Mouse (Mus musculus) liver, embryonic 14.5 days (tissue): ENCODE data around the gene Lbx1.

ENCODE experiments used
- CTCF ChIP-seq: IDR thresholded peaks from 2 replicates; pipeline ENCODE4 v1.5.1; 2016; ENCODE audit warnings: antibody characterized with exemption, low read depth, control low read depth
- EP300 ChIP-seq: IDR thresholded peaks from 2 replicates; pipeline ENCODE4 v1.6.1; 2016; ENCODE audit warnings: antibody characterized with exemption, low read depth

DNA sequence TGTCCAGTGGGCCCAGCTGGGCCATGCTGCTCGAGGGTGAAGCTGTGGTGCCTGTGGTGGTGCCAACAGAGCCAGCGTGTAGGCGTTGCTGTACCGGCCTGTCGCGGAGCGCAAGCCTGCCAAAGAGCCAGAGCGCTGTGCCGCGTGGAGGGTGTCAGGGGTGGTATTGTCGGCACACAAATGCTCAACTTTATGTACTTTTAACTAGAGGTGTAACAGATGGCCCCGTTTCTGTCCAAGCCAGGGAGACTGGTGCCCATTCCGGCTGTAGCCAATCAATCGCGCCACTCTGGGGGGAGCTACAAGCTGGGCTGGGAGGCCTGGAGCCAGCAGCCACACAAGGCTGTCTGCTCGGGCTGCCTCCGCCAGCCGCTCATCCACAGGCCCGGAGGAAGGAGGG, 13.1 kb upstream of the Lbx1 start:
- no peak for TF ChIP-seq EP300
- TF ChIP-seq CTCF, result no peak
